In genomic region chr10:19176249-19176648, GRCm38 (mm10) we compare ENCODE assay signal across 27 mouse cellular contexts.
DNase-seq lines count a peak whose midpoint lies in the region; ATAC-seq and TF ChIP-seq lines count a peak whose summit lies in the region.
"Had no signal": no experiment of that assay in that cellular context is flagged by ENCODE, and none has a peak within 500 bp of the region (broad histone marks: within the 10 kb centered on the region; RNA-seq: fewer than 3 reads in every experiment).

No protein-coding gene starts in this region.

- peak; percentile 83 for ATAC-seq in stomach, postnatal 0 days (ENCODE audit: low FRiP score, low TSS enrichment)
- ATAC-seq in activated CD4-positive, CD25-positive, alpha-beta regulatory T cell, adult 4 months = no peak
- ATAC-seq: forebrain, embryonic 13.5 days; forebrain, embryonic 16.5 days; hindbrain, postnatal 0 days; Patski had no signal

- no peak for TF ChIP-seq EP300 in stomach, postnatal 0 days (optimal IDR thresholded peaks at IDR 0.05)

- H3K27ac ChIP-seq in thymus, adult 2 months (ENCODE audit: control insufficient read depth, insufficient read depth, low read length) = peak overlapping the region; percentile 96; the same call in 1 of the 2 replicates
- H3K27ac ChIP-seq in stomach, postnatal 0 days (replicated peaks) = peak overlapping the region; percentile 30; the same call in 1 of the 2 replicates
- no peak overlapping the region for H3K27ac ChIP-seq in cerebellum, adult 2 months (ENCODE audit: insufficient read depth, low read length)
- H3K27ac ChIP-seq: forebrain, embryonic 10.5 days; forebrain, embryonic 13.5 days; heart, adult 2 months; heart, embryonic 10.5 days; heart, embryonic 13.5 days; hindbrain, embryonic 14.5 days; hindbrain, postnatal 0 days had no signal

- H3K27me3 ChIP-seq in thymus, adult 2 months (ENCODE audit: control insufficient read depth, insufficient read depth, low read length) = no peaks in the 10 kb centered on the region
- H3K27me3 ChIP-seq in stomach, postnatal 0 days (ENCODE audit: control insufficient read depth, insufficient read depth, low read length) = no peaks in the 10 kb centered on the region
- no peaks in the 10 kb centered on the region for H3K27me3 ChIP-seq in cerebellum, adult 2 months (ENCODE audit: control insufficient read depth, insufficient read depth, low read length)
- H3K27me3 ChIP-seq: CH12.LX; forebrain, embryonic 13.5 days; heart, embryonic 13.5 days; Patski had no signal

- H3K4me3 ChIP-seq in thymus, adult 2 months (ENCODE audit: control insufficient read depth, insufficient read depth, low read length) = no peak overlapping the region
- no peak overlapping the region for H3K4me3 ChIP-seq in stomach, postnatal 0 days (ENCODE audit: low read depth, low read length)
- no peak overlapping the region for H3K4me3 ChIP-seq in cerebellum, adult 2 months (replicated peaks; ENCODE audit: insufficient read depth, low read depth, low read length)
- H3K4me3 ChIP-seq: forebrain, embryonic 10.5 days; forebrain, embryonic 13.5 days; heart, adult 2 months; heart, embryonic 10.5 days; heart, embryonic 13.5 days had no signal

- TF ChIP-seq CTCF in thymus, adult 2 months (IDR thresholded peaks at IDR 0.05; ENCODE audit: borderline replicate concordance, control insufficient read depth, extremely low read depth, insufficient read depth, low read length, poor library complexity) = no peak
- TF ChIP-seq CTCF in stomach, postnatal 0 days (IDR thresholded peaks at IDR 0.05; ENCODE audit: low read depth) = no peak
- no peak for TF ChIP-seq CTCF in cerebellum, adult 2 months (IDR thresholded peaks at IDR 0.05; ENCODE audit: borderline replicate concordance, insufficient read depth, low read depth, low read length)

- no peak overlapping the region for H3K9ac ChIP-seq in stomach, postnatal 0 days (ENCODE audit: low read length)
- H3K9ac ChIP-seq: forebrain, embryonic 13.5 days; heart, embryonic 13.5 days; hindbrain, embryonic 14.5 days had no signal

- no peak overlapping the region for H3K4me2 ChIP-seq in stomach, postnatal 0 days (replicated peaks; ENCODE audit: low read depth)
- H3K4me2 ChIP-seq: forebrain, embryonic 13.5 days; heart, embryonic 13.5 days; hindbrain, embryonic 14.5 days had no signal

- peak; percentile 41 for DNase-seq in thymus, adult 2 months
- no peak for DNase-seq in thymus, postnatal 4 days
- DNase-seq in A20 (ENCODE audit: low read depth, low spot score) = peak; percentile 45
- peak; percentile 24 for DNase-seq in stomach, postnatal 0 days (ENCODE audit: low spot score)
- no peak for DNase-seq in lung, postnatal 25 days (ENCODE audit: low spot score)
- DNase-seq in cerebellum, adult 2 months = no peak
- DNase-seq: adrenal gland, adult 8-10 months; adrenal gland, postnatal 25 days; cerebellum, adult 11-12 months; cerebellum, adult 9-10 months; cerebellum, postnatal 14 days; gastrocnemius, postnatal 10 days; gastrocnemius, postnatal 36 days; heart, adult 2 months; heart, postnatal 14 days; heart, postnatal 4 days had no signal

- no peaks in the 10 kb centered on the region for H3K36me3 ChIP-seq in thymus, adult 2 months (ENCODE audit: control insufficient read depth, insufficient read depth, low read length)
- H3K36me3 ChIP-seq in stomach, postnatal 0 days (ENCODE audit: control insufficient read depth, insufficient read depth, low read length) = no peaks in the 10 kb centered on the region
- H3K36me3 ChIP-seq: forebrain, embryonic 10.5 days; G1E; heart, embryonic 10.5 days; heart, embryonic 13.5 days had no signal

- H3K9me3 ChIP-seq in stomach, postnatal 0 days (ENCODE audit: control insufficient read depth, low read length) = no peaks in the 10 kb centered on the region
- H3K9me3 ChIP-seq: G1E had no signal

- no peak for TF ChIP-seq POLR2A in thymus, adult 2 months (IDR thresholded peaks at IDR 0.05; ENCODE audit: control insufficient read depth, extremely low read depth, insufficient read depth, low read length, poor library complexity)
- no peak for TF ChIP-seq POLR2A in cerebellum, adult 2 months (IDR thresholded peaks at IDR 0.05; ENCODE audit: borderline replicate concordance, insufficient read depth, low read length)

- peaks cover 11% of the 10 kb centered on the region for H3K4me1 ChIP-seq in thymus, adult 2 months (replicated peaks; ENCODE audit: control insufficient read depth, insufficient read depth, low read length)
- H3K4me1 ChIP-seq in stomach, postnatal 0 days (replicated peaks; ENCODE audit: control insufficient read depth, insufficient read depth) = no peaks in the 10 kb centered on the region
- H3K4me1 ChIP-seq in cerebellum, adult 2 months (ENCODE audit: control insufficient read depth, insufficient read depth, low read length) = no peaks in the 10 kb centered on the region
- H3K4me1 ChIP-seq: forebrain, embryonic 10.5 days; forebrain, embryonic 13.5 days; heart, embryonic 10.5 days; heart, embryonic 13.5 days had no signal

- 10% methylated on average over 3 of the region's 3 CpGs for WGBS in thymus, adult 2 months
- 54% methylated on average over 3 of the region's 3 CpGs for WGBS in stomach, postnatal 0 days
- 85% methylated on average over 3 of the region's 3 CpGs for WGBS in cerebellum, adult 2 months

Comparison
In these comparisons a context has a peak if more than half of its experiments do, and no peak if none do; other contexts are left out.
1. DNase-seq: peak in thymus, adult 2 months (single experiment), A20 (single experiment) and stomach, postnatal 0 days (single experiment); none in thymus, postnatal 4 days (single experiment), lung, postnatal 25 days (single experiment) and cerebellum, adult 2 months (0 of 2).